In genomic region chr19:33222595-33223223, GRCm38 (mm10) we compare ENCODE assay signal across 9 mouse cellular contexts.
DNase-seq lines count a peak whose midpoint lies in the region; ATAC-seq and TF ChIP-seq lines count a peak whose summit lies in the region.
"Had no signal": no experiment of that assay in that cellular context is flagged by ENCODE, and none has a peak within 500 bp of the region (broad histone marks: within the 10 kb centered on the region; RNA-seq: fewer than 3 reads in every experiment).

No protein-coding gene starts in this region.

- no peak for TF ChIP-seq POLR2A in kidney, adult 2 months (IDR thresholded peaks at IDR 0.05; ENCODE audit: low read depth, low read length)

- no peak for TF ChIP-seq CTCF in kidney, adult 2 months (conservative IDR thresholded peaks at IDR 0.05; ENCODE audit: insufficient read depth, insufficient read length, low read depth, low read length)

- ATAC-seq in midbrain, embryonic 14.5 days (ENCODE audit: low FRiP score, low TSS enrichment), result no peak
- no peak for ATAC-seq in cerebellum, adult (ENCODE audit: insufficient number of reproducible peaks, low FRiP score, low TSS enrichment)

- no peaks in the 10 kb centered on the region for H3K36me3 ChIP-seq in kidney, adult 2 months (ENCODE audit: control insufficient read depth, insufficient read depth, low read length)
- H3K36me3 ChIP-seq in midbrain, embryonic 14.5 days (ENCODE audit: control insufficient read depth, insufficient read depth, low read length), result no peaks in the 10 kb centered on the region
- H3K36me3 ChIP-seq: hindbrain, embryonic 15.5 days had no signal

- H3K4me3 ChIP-seq in kidney, adult 2 months (ENCODE audit: insufficient read depth, low read depth, low read length), result no peak overlapping the region
- no peak overlapping the region for H3K4me3 ChIP-seq in midbrain, embryonic 14.5 days (replicated peaks; ENCODE audit: low read depth, low read length)
- H3K4me3 ChIP-seq: hindbrain, embryonic 15.5 days had no signal

- H3K27ac ChIP-seq in kidney, adult 2 months (ENCODE audit: insufficient read depth, low read depth, low read length), result peak overlapping the region; percentile 65
- H3K27ac ChIP-seq in midbrain, embryonic 14.5 days (replicated peaks; ENCODE audit: low read depth, low read length), result no peak overlapping the region
- H3K27ac ChIP-seq: hindbrain, embryonic 15.5 days had no signal

- DNase-seq in lung, postnatal 14 days, result peak; percentile 4
- no peak for DNase-seq in lung, adult 18-20 months
- peak; percentile 28 for DNase-seq in kidney, adult 2 months
- DNase-seq in midbrain, embryonic 14.5 days, result peak; percentile 40
- peak; percentile 62 to 70 for DNase-seq in thymus, postnatal 10 days (ENCODE audit: low spot score in 2 of 2)
- DNase-seq in layer of hippocampus, adult 18-20 months (ENCODE audit: low spot score in 2 of 2), result no peak
- no peak for DNase-seq in heart, postnatal 36 days

- no peaks in the 10 kb centered on the region for H3K9me3 ChIP-seq in midbrain, embryonic 14.5 days (ENCODE audit: control insufficient read depth, low read length)
- H3K9me3 ChIP-seq: hindbrain, embryonic 15.5 days had no signal

- H3K4me2 ChIP-seq in midbrain, embryonic 14.5 days (ENCODE audit: low read length), result peak overlapping the region; percentile 9; the same call in 1 of the 2 replicates
- H3K4me2 ChIP-seq: hindbrain, embryonic 15.5 days had no signal

- intact Hi-C loops in heart, postnatal 36 days (cut with DNase I), result loop anchor here (10.0 kb wide), 1 partner anchor 718 kb away; no protein-coding TSS in a partner anchor

- H3K27me3 ChIP-seq in kidney, adult 2 months (replicated peaks; ENCODE audit: control insufficient read depth, insufficient read depth, low read length), result no peaks in the 10 kb centered on the region
- H3K27me3 ChIP-seq in midbrain, embryonic 14.5 days (ENCODE audit: control insufficient read depth, insufficient read depth, low read length), result no peaks in the 10 kb centered on the region
- H3K27me3 ChIP-seq: hindbrain, embryonic 15.5 days had no signal

- H3K9ac ChIP-seq in midbrain, embryonic 14.5 days (replicated peaks; ENCODE audit: low read length), result no peak overlapping the region
- H3K9ac ChIP-seq: hindbrain, embryonic 15.5 days had no signal

- H3K4me1 ChIP-seq in kidney, adult 2 months (ENCODE audit: control insufficient read depth, insufficient read depth, low read length), result peaks cover 9% of the 10 kb centered on the region
- H3K4me1 ChIP-seq in midbrain, embryonic 14.5 days (ENCODE audit: control insufficient read depth, insufficient read depth, low read length), result peaks cover 16% of the 10 kb centered on the region

- WGBS in kidney, adult 2 months, result 37% methylated on average over 12 of the region's 12 CpGs
- 17% methylated on average over 12 of the region's 12 CpGs for WGBS in midbrain, embryonic 14.5 days

Comparison
In these comparisons a context has a peak if more than half of its experiments do, and no peak if none do; other contexts are left out.
1. DNase-seq: peak in lung, postnatal 14 days (single experiment), kidney, adult 2 months (single experiment), midbrain, embryonic 14.5 days (single experiment) and thymus, postnatal 10 days (2 of 2); none in lung, adult 18-20 months (0 of 2), layer of hippocampus, adult 18-20 months (0 of 2) and heart, postnatal 36 days (0 of 2).